Mouse (Mus musculus) heart, postnatal 0 days (tissue): ENCODE measurements at regions not wholly inside any gene's neighbourhood (a gene's known extent, or its start where the extent isn't known, plus 50 kb on each side); places are given as distances from the start of the nearest gene placed in this dataset.

ENCODE experiments used
- CTCF ChIP-seq: IDR thresholded peaks from 2 replicates; pipeline ENCODE4 v1.5.1; 2016; ENCODE audit warnings: antibody characterized with exemption, control low read depth, low read depth
- EP300 ChIP-seq: IDR thresholded peaks from 2 replicates; pipeline ENCODE4 v1.6.1; 2016; ENCODE audit warnings: antibody characterized with exemption, low read depth

DNA sequence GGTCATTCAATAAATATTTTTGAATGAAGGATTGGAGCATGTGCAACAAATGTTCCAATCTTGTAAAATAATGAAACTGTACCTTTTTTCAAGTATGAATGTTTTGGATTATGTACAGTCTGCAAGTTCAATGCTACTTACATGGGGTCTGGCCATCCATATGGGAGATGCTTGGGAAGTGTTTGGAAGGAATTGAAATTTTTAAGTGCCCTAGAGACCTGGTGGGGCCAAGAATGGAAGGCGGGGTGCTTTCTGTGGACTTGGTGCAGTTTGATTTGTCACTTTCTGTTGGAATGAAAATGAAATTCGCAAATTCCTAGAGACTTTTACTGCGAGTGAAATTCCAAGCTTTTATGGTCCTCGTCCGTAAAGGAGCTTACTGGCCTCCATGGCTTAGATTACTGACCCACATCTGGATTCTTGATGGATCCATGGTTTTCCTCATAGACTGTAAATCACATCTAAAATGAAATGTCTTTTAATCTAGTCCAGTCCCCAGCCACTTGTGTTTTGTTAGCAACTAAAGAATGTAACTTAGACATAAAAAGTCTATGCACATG lies 90.3 kb upstream of the 1810046K07Rik start:
- TF ChIP-seq EP300, result no peak
- TF ChIP-seq CTCF, result no peak
